Mouse (Mus musculus) megakaryocyte, embryonic 14.5 days (primary cell): Measurements from ENCODE around the gene Myod1. TPM values are rescaled to one million over a fixed set of nuclear protein-coding genes. Genes with fewer than 3 reads are reported as not detected.
A peak's percentile ranks its signal among the peaks of the same experiment; 100 is the strongest.

ENCODE experiments used
- H3K27me3 ChIP-seq: replicated peaks from 2 replicates; pipeline ENCODE3; 2012; ENCODE audit warnings: inconsistent platforms
- H3K36me3 ChIP-seq: replicated peaks from 2 replicates; pipeline ENCODE3; 2012; ENCODE audit warnings: low read length, inconsistent platforms, mixed read lengths
- H3K4me1 ChIP-seq: 2 replicates; pipeline ENCODE4 v1.6.1; 2012; ENCODE audit warnings: inconsistent platforms
- H3K4me3 ChIP-seq: replicated peaks from 2 replicates; pipeline ENCODE3; 2012; ENCODE audit warnings: moderate library complexity, mild to moderate bottlenecking, inconsistent platforms
- H3K9me3 ChIP-seq: 2 replicates; pipeline ENCODE4 v1.6.1; 2012; ENCODE audit warnings: inconsistent platforms
- FLI1 ChIP-seq: IDR thresholded peaks from 2 replicates; pipeline ENCODE4 v1.6.1; 2012; ENCODE audit warnings: low read length, inconsistent platforms, mixed read lengths
- GATA1 ChIP-seq: IDR thresholded peaks from 3 replicates; pipeline ENCODE4 v1.6.1; 2012; ENCODE audit warnings: mixed read lengths, low read length, inconsistent platforms, borderline replicate concordance
- polyA plus RNA-seq: library from polyadenylated mRNA; stranded (reverse); fragments of >175 nt; gene quantifications from 2 replicates; pipeline ENCODE4 v1.2.3, GENCODE M21; 2012; ENCODE audit warnings: low replicate concordance; ENCODE audit not compliant: insufficient read depth

The Myod1 gene
- polyA plus RNA-seq, 1 experiment: not detected

GRCm38 (mm10) chr7:46353216-46353615 lies 23.1 kb upstream of the Myod1 start:
- Histone ChIP-seq H3K4me1 (peaks cover 6% of the 10 kb centered on the region), H3K27me3 (peaks cover 45% of the 10 kb centered on the region), H3K36me3 (no peaks in the 10 kb centered on the region), H3K9me3 (no peaks in the 10 kb centered on the region), H3K4me3 (no peak overlapping the region)
- TF ChIP-seq FLI1 (no peak), GATA1 (no peak)

- H3K9me3 ChIP-seq: no peaks in the 10 kb centered on the region
- H3K4me3 ChIP-seq: no peak overlapping the region
- no peaks in the 10 kb centered on the region for H3K36me3 ChIP-seq
- peaks cover 6% of the 10 kb centered on the region for H3K4me1 ChIP-seq
- H3K27me3 ChIP-seq: peaks cover 42% of the 10 kb centered on the region
- no peak for TF ChIP-seq GATA1
- no peak for TF ChIP-seq FLI1
Observed at GRCm38 (mm10) chr7:46353875-46354274, 22.4 kb upstream of the Myod1 start.

GRCm38 (mm10) chr7:46361776-46362175 lies 14.5 kb upstream of the Myod1 start:
- TF ChIP-seq FLI1 (no peak), GATA1 (no peak)
- no peak overlapping the region for H3K4me3 ChIP-seq
- H3K9me3 ChIP-seq: no peaks in the 10 kb centered on the region
- H3K27me3 ChIP-seq: peaks cover 44% of the 10 kb centered on the region
- H3K36me3 ChIP-seq: no peaks in the 10 kb centered on the region
- H3K4me1 ChIP-seq: no peaks in the 10 kb centered on the region

- no peaks in the 10 kb centered on the region for H3K36me3 ChIP-seq
- H3K4me1 ChIP-seq: no peaks in the 10 kb centered on the region
- peaks cover 55% of the 10 kb centered on the region for H3K27me3 ChIP-seq
- H3K9me3 ChIP-seq: no peaks in the 10 kb centered on the region
- H3K4me3 ChIP-seq: no peak overlapping the region
- TF ChIP-seq FLI1 (no peak), GATA1 (no peak)
Observed at GRCm38 (mm10) chr7:46364154-46364553, 12.1 kb upstream of the Myod1 start.

- no peak overlapping the region for H3K4me3 ChIP-seq
- H3K36me3 ChIP-seq: no peaks in the 10 kb centered on the region
- TF ChIP-seq FLI1: no peak
- no peak for TF ChIP-seq GATA1
- no peaks in the 10 kb centered on the region for H3K9me3 ChIP-seq
- no peaks in the 10 kb centered on the region for H3K4me1 ChIP-seq
- peaks cover 54% of the 10 kb centered on the region for H3K27me3 ChIP-seq
Observed at GRCm38 (mm10) chr7:46365810-46366209, 10.5 kb upstream of the Myod1 start.

GRCm38 (mm10) chr7:46371104-46371503 lies 5.2 kb upstream of the Myod1 start:
- Histone ChIP-seq H3K36me3 (no peaks in the 10 kb centered on the region), H3K9me3 (no peaks in the 10 kb centered on the region), H3K4me3 (no peak overlapping the region), H3K27me3 (peaks cover 67% of the 10 kb centered on the region), H3K4me1 (no peaks in the 10 kb centered on the region)
- TF ChIP-seq GATA1: no peak
- no peak for TF ChIP-seq FLI1

GRCm38 (mm10) chr7:46377008-46377346 lies 703 bp downstream of the Myod1 start:
- TF ChIP-seq FLI1 (no peak), GATA1 (no peak)
- no peak overlapping the region for H3K4me3 ChIP-seq
- H3K9me3 ChIP-seq: no peaks in the 10 kb centered on the region
- H3K36me3 ChIP-seq: no peaks in the 10 kb centered on the region
- peaks cover 81% of the 10 kb centered on the region for H3K27me3 ChIP-seq
- H3K4me1 ChIP-seq: peaks cover 13% of the 10 kb centered on the region

GRCm38 (mm10) chr7:46378123-46378522 lies 1.8 kb downstream of the Myod1 start:
- Histone ChIP-seq H3K27me3 (peaks cover 82% of the 10 kb centered on the region), H3K4me1 (peaks cover 13% of the 10 kb centered on the region), H3K36me3 (no peaks in the 10 kb centered on the region), H3K9me3 (no peaks in the 10 kb centered on the region), H3K4me3 (no peak overlapping the region)
- TF ChIP-seq GATA1 (no peak), FLI1 (no peak)

- Histone ChIP-seq H3K27me3 (peaks cover 78% of the 10 kb centered on the region), H3K9me3 (no peaks in the 10 kb centered on the region), H3K36me3 (no peaks in the 10 kb centered on the region), H3K4me1 (peaks cover 13% of the 10 kb centered on the region), H3K4me3 (no peak overlapping the region)
- TF ChIP-seq GATA1: no peak
- TF ChIP-seq FLI1: no peak
Observed at GRCm38 (mm10) chr7:46378983-46379382, 2.7 kb downstream of the Myod1 start.

- Histone ChIP-seq H3K4me3 (no peak overlapping the region), H3K9me3 (peaks cover 3% of the 10 kb centered on the region; the same call in 1 of the 2 replicates), H3K36me3 (no peaks in the 10 kb centered on the region), H3K4me1 (peaks cover 13% of the 10 kb centered on the region), H3K27me3 (peaks cover 67% of the 10 kb centered on the region)
- TF ChIP-seq FLI1 (no peak), GATA1 (no peak)
Observed at GRCm38 (mm10) chr7:46380625-46381024, 4.4 kb downstream of the Myod1 start.

- H3K4me1 ChIP-seq: peaks cover 17% of the 10 kb centered on the region
- peaks cover 3% of the 10 kb centered on the region; the same call in 1 of the 2 replicates for H3K9me3 ChIP-seq
- TF ChIP-seq GATA1: no peak
- no peak for TF ChIP-seq FLI1
- H3K4me3 ChIP-seq: peak overlapping the region; percentile 68
- no peaks in the 10 kb centered on the region for H3K36me3 ChIP-seq
- peaks cover 40% of the 10 kb centered on the region for H3K27me3 ChIP-seq
Observed at GRCm38 (mm10) chr7:46387430-46387829, 11.2 kb downstream of the Myod1 start.
